Comparison of ENCODE assay signal across 20 mouse cellular contexts in the genomic region with DNA sequence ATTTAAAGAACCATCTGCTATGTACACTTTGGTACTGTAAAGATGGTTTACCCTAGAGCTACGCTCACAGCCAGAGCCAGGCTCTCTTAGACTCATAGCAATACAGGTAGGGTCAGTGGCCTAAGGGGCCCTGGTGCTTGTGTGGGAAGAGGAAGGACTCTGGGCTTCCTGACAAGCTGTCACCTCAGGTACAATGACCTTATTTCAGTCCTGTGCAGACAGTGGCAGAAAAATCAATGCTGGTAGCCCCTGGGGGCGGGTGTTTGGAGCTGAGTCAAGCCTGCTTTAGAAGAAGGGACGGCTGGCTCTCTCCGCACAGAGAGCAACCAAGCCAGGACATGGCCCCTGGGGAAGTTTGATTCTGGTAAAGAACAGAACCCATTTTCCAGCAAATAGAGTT. TPM values are rescaled to one million over a fixed set of nuclear protein-coding genes. Genes with fewer than 3 reads are reported as not detected.
DNase-seq lines count a peak whose midpoint lies in the region; ATAC-seq and TF ChIP-seq lines count a peak whose summit lies in the region.
"Had no signal": no experiment of that assay in that cellular context is flagged by ENCODE, and none has a peak within 500 bp of the region (broad histone marks: within the 10 kb centered on the region; RNA-seq: fewer than 3 reads in every experiment).

No protein-coding gene starts in this region.

- no peak overlapping the region for H3K4me2 ChIP-seq in intestine, embryonic 16.5 days (ENCODE audit: low read depth, low read length)
- H3K4me2 ChIP-seq in intestine, embryonic 15.5 days (replicated peaks): no peak overlapping the region
- H3K4me2 ChIP-seq in liver, embryonic 14.5 days (ENCODE audit: low read depth): no peak overlapping the region
- H3K4me2 ChIP-seq: embryonic facial prominence, embryonic 12.5 days; hindbrain, embryonic 15.5 days had no signal

- TF ChIP-seq CTCF in liver, embryonic 14.5 days (IDR thresholded peaks at IDR 0.05; ENCODE audit: low read depth): no peak

- H3K4me3 ChIP-seq in intestine, embryonic 16.5 days (ENCODE audit: low read length): no peak overlapping the region
- no peak overlapping the region for H3K4me3 ChIP-seq in intestine, embryonic 15.5 days (replicated peaks)
- no peak overlapping the region for H3K4me3 ChIP-seq in liver, embryonic 14.5 days (ENCODE audit: insufficient read depth in 1 of 2, low read depth in 2 of 2, low read length in 2 of 2)
- H3K4me3 ChIP-seq: embryonic facial prominence, embryonic 12.5 days; hindbrain, embryonic 15.5 days had no signal

- DNase-seq in adrenal gland, postnatal 10 days: peak; percentile 61
- no peak for DNase-seq in adrenal gland, adult 18-20 months (ENCODE audit: low spot score in 2 of 2)
- DNase-seq in liver, embryonic 14.5 days (ENCODE audit: low read depth in 3 of 3, low spot score in 3 of 3): no peak
- no peak for DNase-seq in B cell, adult 2 months
- no peak for DNase-seq in frontal cortex, adult 2 months (ENCODE audit: extremely low spot score in 1 of 2, low spot score in 1 of 2)
- DNase-seq: cerebellum, adult 9-10 months; heart, postnatal 4 days; kidney, postnatal 36 days; layer of hippocampus, postnatal 36 days; lung, postnatal 4 days; midbrain, embryonic 14.5 days; thymus, adult 2 months; thymus, postnatal 4 days had no signal

- no peaks in the 10 kb centered on the region for H3K9me3 ChIP-seq in intestine, embryonic 16.5 days (ENCODE audit: control insufficient read depth, low read length)
- H3K9me3 ChIP-seq in intestine, embryonic 15.5 days: no peaks in the 10 kb centered on the region
- no peaks in the 10 kb centered on the region for H3K9me3 ChIP-seq in liver, embryonic 14.5 days (ENCODE audit: control insufficient read depth, low read length)
- H3K9me3 ChIP-seq: embryonic facial prominence, embryonic 12.5 days; hindbrain, embryonic 15.5 days had no signal

- H3K27me3 ChIP-seq in intestine, embryonic 16.5 days (replicated peaks; ENCODE audit: control insufficient read depth, insufficient read depth, low read length): no peaks in the 10 kb centered on the region
- H3K27me3 ChIP-seq in intestine, embryonic 15.5 days (replicated peaks): no peaks in the 10 kb centered on the region
- no peaks in the 10 kb centered on the region for H3K27me3 ChIP-seq in liver, embryonic 14.5 days (ENCODE audit: control insufficient read depth, insufficient read depth, low read length)

- no peak overlapping the region for H3K9ac ChIP-seq in intestine, embryonic 16.5 days (ENCODE audit: low read depth, low read length)
- H3K9ac ChIP-seq in intestine, embryonic 15.5 days: no peak overlapping the region
- no peak overlapping the region for H3K9ac ChIP-seq in liver, embryonic 14.5 days (replicated peaks)
- H3K9ac ChIP-seq: embryonic facial prominence, embryonic 12.5 days; hindbrain, embryonic 15.5 days had no signal

- peaks cover 4% of the 10 kb centered on the region; the same call in 1 of the 2 replicates for H3K36me3 ChIP-seq in intestine, embryonic 16.5 days (ENCODE audit: control insufficient read depth, insufficient read depth, low read length)
- H3K36me3 ChIP-seq in intestine, embryonic 15.5 days: no peaks in the 10 kb centered on the region
- no peaks in the 10 kb centered on the region for H3K36me3 ChIP-seq in liver, embryonic 14.5 days (replicated peaks; ENCODE audit: control insufficient read depth, insufficient read depth, low read depth)
- H3K36me3 ChIP-seq: hindbrain, embryonic 15.5 days had no signal

- 72% methylated on average over 4 of the region's 4 CpGs for WGBS in intestine, embryonic 16.5 days
- 74% methylated on average over 4 of the region's 4 CpGs for WGBS in intestine, embryonic 15.5 days
- WGBS in liver, embryonic 14.5 days (ENCODE audit: insufficient replicate concordance): 56% methylated on average over 4 of the region's 4 CpGs

- TF ChIP-seq EP300 in liver, embryonic 14.5 days (IDR thresholded peaks at IDR 0.05; ENCODE audit: low read depth): no peak

- H3K27ac ChIP-seq in intestine, embryonic 16.5 days (ENCODE audit: low read length): no peak overlapping the region
- no peak overlapping the region for H3K27ac ChIP-seq in intestine, embryonic 15.5 days
- no peak overlapping the region for H3K27ac ChIP-seq in liver, embryonic 14.5 days
- H3K27ac ChIP-seq: embryonic facial prominence, embryonic 12.5 days; hindbrain, embryonic 15.5 days had no signal

- peak; percentile 59; the same call in 1 of the 2 replicates for ATAC-seq in intestine, embryonic 16.5 days
- no peak for ATAC-seq in intestine, embryonic 15.5 days
- ATAC-seq in liver, embryonic 14.5 days (ENCODE audit: insufficient read depth): peak; percentile 41; the same call in 1 of the 2 replicates
- ATAC-seq: CD4-positive, CD25-positive, alpha-beta regulatory T cell, adult 4 months; intestine, postnatal 0 days had no signal

- no peaks in the 10 kb centered on the region for H3K4me1 ChIP-seq in intestine, embryonic 16.5 days (ENCODE audit: control insufficient read depth, insufficient read depth, low read length)
- H3K4me1 ChIP-seq in intestine, embryonic 15.5 days (replicated peaks): no peaks in the 10 kb centered on the region
- no peaks in the 10 kb centered on the region; a peak in 1 of 4 replicates for H3K4me1 ChIP-seq in liver, embryonic 14.5 days (replicated peaks; ENCODE audit: control insufficient read depth in 2 of 2, insufficient read depth in 2 of 2, low read length in 1 of 2)

RNA-seq across cellular contexts. Expression of gene Eva1a, which starts 47.3 kb away (rescaled TPM):
- total RNA-seq in adrenal gland, postnatal 10 days (2021): 10 to 100 TPM in 1 of 2 experiments, 1 to 10 TPM in 1; 7.4 to 11.4 TPM
- total RNA-seq in adrenal gland, adult 18-20 months (2021): 1 to 10 TPM; 2.6 to 2.8 TPM
- 17.4 and 20.3 TPM in 2 replicates for polyA plus RNA-seq in intestine, embryonic 16.5 days (2015; fragmentation: Nextera tagmentation; extraction: Ambion mirVana)
- polyA plus RNA-seq in intestine, embryonic 15.5 days (2015; fragmentation: Nextera tagmentation; extraction: Ambion mirVana): 16.8 and 19.6 TPM in 2 replicates
- polyA plus RNA-seq in liver, embryonic 14.5 days (2012; rRNA removed): 3.1 and 3.2 TPM in 2 replicates
- polyA plus RNA-seq in liver, embryonic 14.5 days (2014; fragmentation: Nextera tagmentation; extraction: Ambion mirVana): 6.4 and 8.1 TPM in 2 replicates
- 15.4 and 16.8 TPM in 2 replicates for polyA plus RNA-seq in frontal cortex, adult 2 months (2012; rRNA removed)
- total RNA-seq: megakaryocyte-erythroid progenitor cell, adult 5-6 weeks had no signal
- polyA plus RNA-seq: CD4-positive, CD25-positive, alpha-beta regulatory T cell, adult 4 months had no signal
